Mouse (Mus musculus): ENCODE results near the gene Bcs1l.

- TF ChIP-seq EP300 (IDR thresholded peaks at IDR 0.05) = no peak
- no peak for TF ChIP-seq CTCF (IDR thresholded peaks at IDR 0.05)
Observed at GRCm38 (mm10) chr1:74600501-74601266, 12.6 kb downstream of the Bcs1l start.
